Comparison of ENCODE assay signal across 9 mouse cellular contexts in the genomic region with DNA sequence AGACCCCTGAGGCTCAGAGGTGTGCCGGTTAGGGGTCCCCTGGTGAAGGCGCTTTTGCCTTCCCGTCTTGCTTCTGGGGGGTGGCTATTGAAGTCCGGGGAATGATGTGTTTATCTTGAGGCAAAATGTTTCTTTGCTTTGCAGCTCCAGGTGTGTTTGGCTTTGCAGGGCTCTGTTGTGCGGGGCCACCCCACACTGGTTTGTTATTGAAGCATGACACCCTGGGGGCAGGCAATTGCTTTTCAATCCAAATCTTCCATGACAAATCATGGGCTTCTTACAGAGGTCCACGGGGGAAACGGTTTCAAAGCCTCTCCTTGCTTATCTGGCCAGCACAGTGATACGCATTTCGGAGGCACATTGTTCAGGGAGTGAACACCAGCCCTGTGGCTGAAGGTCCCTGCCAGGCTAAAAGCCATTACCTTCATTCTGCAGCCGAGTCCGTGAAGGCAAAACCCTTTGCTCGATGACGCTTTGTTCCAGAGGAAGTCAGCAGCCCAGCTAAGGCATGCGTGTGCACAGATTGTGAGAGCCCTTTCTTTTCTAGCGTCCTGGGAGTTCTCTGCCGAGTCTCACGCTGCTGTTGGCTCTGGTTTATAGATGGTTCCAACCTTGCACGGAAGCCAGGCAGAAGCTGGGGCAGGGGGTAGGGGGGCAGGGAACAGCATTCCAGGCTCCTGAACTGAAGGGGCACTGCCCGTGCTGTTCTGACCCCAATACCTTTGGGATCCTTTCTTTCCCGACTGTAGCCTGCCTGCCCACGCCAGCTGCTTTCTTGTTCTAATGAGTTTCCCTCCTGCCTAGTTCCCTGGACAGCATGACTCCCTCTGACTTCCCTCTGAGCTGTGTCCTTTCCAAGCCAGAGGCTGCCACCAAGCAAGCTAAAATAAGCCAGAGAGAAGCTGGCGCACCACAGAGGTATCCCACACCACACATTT.
DNase-seq lines count a peak whose midpoint lies in the region; ATAC-seq lines count a peak whose summit lies in the region.
"Had no signal": no experiment of that assay in that cellular context is flagged by ENCODE, and none has a peak within 500 bp of the region (broad histone marks: within the 10 kb centered on the region; RNA-seq: fewer than 3 reads in every experiment).

No protein-coding gene starts in this region.

- DNase-seq in frontal cortex, postnatal 14 days (ENCODE audit: low spot score in 2 of 2): no peak
- DNase-seq in brain, adult 2 months (ENCODE audit: low read depth, low spot score): peak; percentile 73
- peak; percentile 49 to 58 for DNase-seq in heart, adult 9 months (ENCODE audit: low spot score in 2 of 2)
- no peak for DNase-seq in ovary, postnatal 36 days (ENCODE audit: low spot score)
- no peak for DNase-seq in adrenal gland, adult 8-10 months

- H3K4me3 ChIP-seq in limb, embryonic 12.5 days (replicated peaks): peak overlapping the region; percentile 14
- H3K4me3 ChIP-seq in stomach, embryonic 14.5 days (ENCODE audit: low read depth, low read length): 0 out of 2 replicates have a peak overlapping the region, but pooled peaks have one; percentile 1

- peak overlapping the region; percentile 49 for H3K4me2 ChIP-seq in limb, embryonic 12.5 days
- peak overlapping the region; percentile 42 for H3K4me2 ChIP-seq in stomach, embryonic 14.5 days (replicated peaks; ENCODE audit: low read depth, low read length)

- no peaks in the 10 kb centered on the region for H3K9me3 ChIP-seq in limb, embryonic 12.5 days
- no peaks in the 10 kb centered on the region for H3K9me3 ChIP-seq in stomach, embryonic 14.5 days (ENCODE audit: control insufficient read depth, low read depth, low read length)

- peaks cover 48% of the 10 kb centered on the region for H3K4me1 ChIP-seq in limb, embryonic 12.5 days (replicated peaks)
- peaks cover 9% of the 10 kb centered on the region for H3K4me1 ChIP-seq in stomach, embryonic 14.5 days (ENCODE audit: control insufficient read depth, insufficient read depth, low read length)

- WGBS in limb, embryonic 12.5 days: 20% methylated on average over 22 of the region's 22 CpGs
- 16% methylated on average over 22 of the region's 22 CpGs for WGBS in stomach, embryonic 14.5 days

- H3K27ac ChIP-seq in limb, embryonic 12.5 days: peak overlapping the region; percentile 88
- H3K27ac ChIP-seq in stomach, embryonic 14.5 days (ENCODE audit: low read length): no peak overlapping the region
- H3K27ac ChIP-seq: macrophage had no signal

- peak overlapping the region; percentile 5 for H3K9ac ChIP-seq in limb, embryonic 12.5 days (replicated peaks)
- 0 out of 2 replicates have a peak overlapping the region, but pooled peaks have one; percentile 14 for H3K9ac ChIP-seq in stomach, embryonic 14.5 days (replicated peaks; ENCODE audit: low read depth, low read length)

- H3K27me3 ChIP-seq in limb, embryonic 12.5 days: no peaks in the 10 kb centered on the region
- H3K27me3 ChIP-seq in stomach, embryonic 14.5 days (ENCODE audit: control insufficient read depth, insufficient read depth, low read length): no peaks in the 10 kb centered on the region

- ATAC-seq in frontal cortex, adult (ENCODE audit: low TSS enrichment): peak; percentile 93
- peak; percentile 66; the same call in 1 of the 2 replicates for ATAC-seq in limb, embryonic 12.5 days (ENCODE audit: insufficient number of reproducible peaks, insufficient read depth, low FRiP score, low TSS enrichment, low read depth)
- ATAC-seq in stomach, embryonic 14.5 days (ENCODE audit: insufficient number of reproducible peaks, insufficient read depth, low FRiP score, low read depth): peak; percentile 26; the same call in 1 of the 2 replicates

- H3K36me3 ChIP-seq in limb, embryonic 12.5 days: no peaks in the 10 kb centered on the region
- no peaks in the 10 kb centered on the region for H3K36me3 ChIP-seq in stomach, embryonic 14.5 days (ENCODE audit: control insufficient read depth, insufficient read depth, low read length)

Comparison
In these comparisons a context has a peak if more than half of its experiments do, and no peak if none do; other contexts are left out.
1. ATAC-seq: peak in every context shown above with its lines; median percentile 93 in frontal cortex, adult; 66 in limb, embryonic 12.5 days; 26 in stomach, embryonic 14.5 days.
2. DNase-seq: peak in brain, adult 2 months (single experiment) and heart, adult 9 months (2 of 2); none in frontal cortex, postnatal 14 days (0 of 2), ovary, postnatal 36 days (single experiment) and adrenal gland, adult 8-10 months (single experiment).